Mouse (Mus musculus) embryonic facial prominence, embryonic 11.5 days (tissue): ENCODE data around the gene Pole4. TPM values are rescaled to one million over a fixed set of nuclear protein-coding genes. Genes with fewer than 3 reads are reported as not detected.
"Not testable (repeated sequence)": the region's sequence is repeated elsewhere in the genome, so short reads cannot be mapped to it uniquely, and the experiment has no call there.

Experiments used
- ATAC-seq: fragments of 200-750 bp; cut with Nextera tagmentation; replicated peaks from 2 replicates; pipeline ENCODE4 v1.8.0; 2017; ENCODE audit warnings: low read depth; ENCODE audit not compliant: insufficient number of reproducible peaks, low FRiP score, low TSS enrichment
- DNase-seq: peaks from one replicate; pipeline ENCODE4 v3.0.0-alpha.2; 2015; ENCODE audit warnings: low spot score
- H3K27ac ChIP-seq: fragments of 300-500 bp; sonication (generic); replicated peaks from 2 replicates; pipeline ENCODE4 v1.5.1; 2014; ENCODE audit warnings: mild to moderate bottlenecking, low read depth, low read length, control low read depth
- H3K27me3 ChIP-seq: fragments of 300-500 bp; sonication (generic); 2 replicates; pipeline ENCODE4 v1.6.1; 2014; ENCODE audit warnings: mild to moderate bottlenecking, low read length, moderate library complexity, mixed read lengths; ENCODE audit not compliant: control insufficient read depth, insufficient read depth
- H3K36me3 ChIP-seq: fragments of 300-500 bp; sonication (generic); replicated peaks from 2 replicates; pipeline ENCODE4 v1.6.1; 2014; ENCODE audit warnings: low read depth, mild to moderate bottlenecking, low read length, moderate library complexity, mixed read lengths; ENCODE audit not compliant: control insufficient read depth, insufficient read depth
- H3K4me1 ChIP-seq: fragments of 300-500 bp; sonication (generic); 2 replicates; pipeline ENCODE4 v1.6.1; 2014; ENCODE audit warnings: low read length, mixed read lengths; ENCODE audit not compliant: control insufficient read depth, insufficient read depth
- H3K4me2 ChIP-seq: fragments of 300-500 bp; sonication (generic); 2 replicates; pipeline ENCODE4 v1.6.1; 2014; ENCODE audit warnings: low read depth, mild to moderate bottlenecking, control low read depth, low read length, moderate library complexity
- H3K4me3 ChIP-seq: fragments of 300-500 bp; sonication (generic); 2 replicates; pipeline ENCODE4 v1.5.1; 2014; ENCODE audit warnings: low read depth, low read length, control low read depth
- H3K9ac ChIP-seq: fragments of 300-500 bp; sonication (generic); replicated peaks from 2 replicates; pipeline ENCODE4 v1.6.1; 2014; ENCODE audit warnings: mild to moderate bottlenecking, control low read depth, low read length
- H3K9me3 ChIP-seq: fragments of 300-500 bp; sonication (generic); replicated peaks from 2 replicates; pipeline ENCODE4 v1.6.1; 2016; ENCODE audit warnings: mild to moderate bottlenecking, low read length, inconsistent platforms, mixed read lengths; ENCODE audit not compliant: control insufficient read depth
- WGBS: fragments of 180-500 bp; shearing (Covaris S2); extraction: QIAGEN DNeasy Blood & Tissue Kit; methylation state at CpG from one replicate; pipeline ENCODE4 v1.1.7; 2014; 5-methylcytosine and 5-hydroxymethylcytosine counted together
- polyA plus RNA-seq: library from polyadenylated mRNA; unstranded; fragments of >200 nt; fragmentation: Nextera tagmentation; extraction: Ambion mirVana; gene quantifications from 2 replicates; pipeline ENCODE4 v1.2.1, GENCODE M21; 2014

Pole4 gene
- polyA plus RNA-seq, 1 experiment from 2014 or later = 116 TPM

GRCm38 (mm10) chr6:82652521-82653168, 52.5 kb downstream of the Pole4 start:
- WGBS = under 1% methylated on average over 67 of the region's 67 CpGs
- Histone ChIP-seq H3K36me3 (no peaks in the 10 kb centered on the region; the same call in 1 of the 2 replicates), H3K9ac (peak overlapping the region; percentile 80), H3K4me1 (no peaks in the 10 kb centered on the region), H3K9me3 (no peaks in the 10 kb centered on the region), H3K4me2 (peak overlapping the region; percentile 74), H3K27me3 (no peaks in the 10 kb centered on the region), H3K27ac (peak overlapping the region; percentile 80), H3K4me3 (peak overlapping the region; percentile 58)
- peak; percentile 95 for DNase-seq
- ATAC-seq = peak; percentile 97

GRCm38 (mm10) chr6:82649096-82649495, 56.1 kb downstream of the Pole4 start:
- H3K27ac ChIP-seq = no peak overlapping the region
- H3K9me3 ChIP-seq = no peaks in the 10 kb centered on the region
- H3K4me1 ChIP-seq = no peaks in the 10 kb centered on the region
- 75% methylated on average over 2 of the region's 2 CpGs for WGBS
- H3K36me3 ChIP-seq = no peaks in the 10 kb centered on the region; the same call in 1 of the 2 replicates
- no peak overlapping the region for H3K4me3 ChIP-seq
- ATAC-seq (no peak), DNase-seq (no peak)
- no peak overlapping the region for H3K9ac ChIP-seq
- no peaks in the 10 kb centered on the region for H3K27me3 ChIP-seq
- no peak overlapping the region for H3K4me2 ChIP-seq

- Histone ChIP-seq H3K4me3 (no peak overlapping the region), H3K36me3 (no peaks in the 10 kb centered on the region; the same call in 1 of the 2 replicates), H3K4me1 (no peaks in the 10 kb centered on the region), H3K9ac (no peak overlapping the region), H3K27me3 (no peaks in the 10 kb centered on the region), H3K9me3 (no peaks in the 10 kb centered on the region), H3K4me2 (no peak overlapping the region), H3K27ac (no peak overlapping the region)
- no peak for DNase-seq
- WGBS = 88% methylated on average over 1 of the region's 1 CpGs
- ATAC-seq = no peak
Observed at GRCm38 (mm10) chr6:82647940-82648655, 57.1 kb downstream of the Pole4 start.

GRCm38 (mm10) chr6:82647001-82647400, 58.2 kb downstream of the Pole4 start:
- WGBS = 88% methylated on average over 1 of the region's 1 CpGs
- H3K4me2 ChIP-seq = no peak overlapping the region
- H3K27ac ChIP-seq = no peak overlapping the region
- DNase-seq = no peak
- H3K4me3 ChIP-seq = no peak overlapping the region
- no peaks in the 10 kb centered on the region for H3K4me1 ChIP-seq
- no peaks in the 10 kb centered on the region for H3K9me3 ChIP-seq
- H3K27me3 ChIP-seq = no peaks in the 10 kb centered on the region
- ATAC-seq = no peak
- no peaks in the 10 kb centered on the region; the same call in 1 of the 2 replicates for H3K36me3 ChIP-seq
- H3K9ac ChIP-seq = no peak overlapping the region

- Histone ChIP-seq H3K4me2 (no peak overlapping the region), H3K9me3 (no peaks in the 10 kb centered on the region), H3K4me3 (no peak overlapping the region), H3K36me3 (no peaks in the 10 kb centered on the region), H3K27ac (no peak overlapping the region), H3K27me3 (no peaks in the 10 kb centered on the region), H3K9ac (no peak overlapping the region), H3K4me1 (no peaks in the 10 kb centered on the region)
- ATAC-seq (no peak), DNase-seq (no peak)
- WGBS = 84% methylated on average over 4 of the region's 4 CpGs
Observed at GRCm38 (mm10) chr6:82640046-82640445, 65.1 kb downstream of the Pole4 start.

GRCm38 (mm10) chr6:82625331-82625730, 79.8 kb downstream of the Pole4 start:
- H3K4me2 ChIP-seq, H3K4me3 ChIP-seq, ATAC-seq, H3K27ac ChIP-seq, H3K9me3 ChIP-seq, H3K27me3 ChIP-seq, H3K4me1 ChIP-seq, H3K36me3 ChIP-seq, H3K9ac ChIP-seq, DNase-seq: not testable (repeated sequence)
- WGBS = 95% methylated on average over 6 of the region's 8 CpGs

GRCm38 (mm10) chr6:82613201-82613600, 92.0 kb downstream of the Pole4 start:
- no peak for ATAC-seq
- H3K36me3 ChIP-seq = no peaks in the 10 kb centered on the region
- H3K9ac ChIP-seq = no peak overlapping the region
- no peaks in the 10 kb centered on the region for H3K27me3 ChIP-seq
- DNase-seq = no peak
- H3K4me1 ChIP-seq = no peaks in the 10 kb centered on the region
- WGBS = 57% methylated on average over 4 of the region's 4 CpGs
- no peak overlapping the region for H3K27ac ChIP-seq
- no peak overlapping the region for H3K4me3 ChIP-seq
- H3K9me3 ChIP-seq = no peaks in the 10 kb centered on the region
- no peak overlapping the region for H3K4me2 ChIP-seq

GRCm38 (mm10) chr6:82611049-82611448, 94.1 kb downstream of the Pole4 start:
- Histone ChIP-seq H3K27me3 (no peaks in the 10 kb centered on the region), H3K4me3 (no peak overlapping the region), H3K9ac (no peak overlapping the region), H3K9me3 (no peaks in the 10 kb centered on the region), H3K4me1 (no peaks in the 10 kb centered on the region), H3K36me3 (no peaks in the 10 kb centered on the region), H3K4me2 (no peak overlapping the region), H3K27ac (no peak overlapping the region)
- 75% methylated on average over 9 of the region's 9 CpGs for WGBS
- no peak for DNase-seq
- peak; percentile 34; the same call in 1 of the 2 replicates for ATAC-seq
